Mouse (Mus musculus) brain, embryonic 14.5 days (tissue): Measurements from ENCODE around the gene Oat.

Source experiments
- CTCF ChIP-seq: fragments of 200-500 bp; IDR thresholded peaks from 2 replicates; pipeline ENCODE4 v1.5.1; 2012; ENCODE audit warnings: inconsistent platforms, mild to moderate bottlenecking, moderate library complexity, borderline replicate concordance; ENCODE audit not compliant: insufficient read depth, insufficient read length; ENCODE audit errors: extremely low read depth
- POLR2A ChIP-seq: fragments of 200-500 bp; IDR thresholded peaks from 2 replicates; pipeline ENCODE4 v1.6.1; 2012; ENCODE audit warnings: mild to moderate bottlenecking, inconsistent platforms, borderline replicate concordance; ENCODE audit not compliant: poor library complexity, insufficient read depth, insufficient read length, severe bottlenecking; ENCODE audit errors: extremely low read depth

DNA sequence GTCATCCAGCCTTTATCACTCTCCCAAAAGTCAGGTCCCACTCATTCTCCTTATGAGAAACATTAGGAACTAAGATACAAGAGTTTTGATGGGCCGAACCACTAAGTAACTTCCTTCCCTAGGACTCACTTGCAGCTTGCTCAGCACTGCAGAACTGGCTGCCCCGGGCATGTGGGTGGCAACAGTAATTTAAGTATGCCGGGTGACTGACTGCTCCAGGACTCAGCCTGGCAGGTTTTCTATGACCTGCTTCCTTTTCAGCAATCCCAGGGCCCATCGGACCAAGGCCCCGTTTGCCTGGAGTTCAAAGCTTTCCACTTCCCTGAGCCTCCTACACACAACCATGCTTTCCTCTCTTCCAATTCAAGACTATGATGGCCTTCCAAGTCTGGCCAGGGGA is 19.6 kb downstream of the Oat start:
- no peak for TF ChIP-seq CTCF
- TF ChIP-seq POLR2A: no peak
